Mouse (Mus musculus) limb, embryonic 15.5 days (tissue): ENCODE data around the gene Klf7. TPM values are rescaled to one million over a fixed set of nuclear protein-coding genes. Genes with fewer than 3 reads are reported as not detected.

ENCODE experiments used
- ATAC-seq: fragments of 200-750 bp; cut with Nextera tagmentation; 2 replicates; pipeline ENCODE4 v1.8.0; 2017; ENCODE audit warnings: low read depth, moderate TSS enrichment; ENCODE audit not compliant: insufficient number of reproducible peaks, low FRiP score, low TSS enrichment
- H3K27ac ChIP-seq: fragments of 300-500 bp; sonication (generic); 2 replicates; pipeline ENCODE4 v1.5.1; 2015; ENCODE audit warnings: moderate library complexity, mild to moderate bottlenecking, inconsistent platforms
- H3K27me3 ChIP-seq: fragments of 300-500 bp; sonication (generic); 2 replicates; pipeline ENCODE4 v1.6.1; 2015; ENCODE audit warnings: inconsistent platforms
- H3K36me3 ChIP-seq: fragments of 300-500 bp; sonication (generic); 2 replicates; pipeline ENCODE4 v1.6.1; 2015; ENCODE audit warnings: inconsistent platforms
- H3K4me1 ChIP-seq: fragments of 300-500 bp; sonication (generic); 2 replicates; pipeline ENCODE4 v1.6.1; 2015; ENCODE audit warnings: inconsistent platforms
- H3K4me2 ChIP-seq: fragments of 300-500 bp; sonication (generic); 2 replicates; pipeline ENCODE4 v1.6.1; 2015; ENCODE audit warnings: mild to moderate bottlenecking, inconsistent platforms
- H3K4me3 ChIP-seq: fragments of 300-500 bp; sonication (generic); 2 replicates; pipeline ENCODE4 v1.5.1; 2015; ENCODE audit warnings: mild to moderate bottlenecking, inconsistent platforms
- H3K9ac ChIP-seq: fragments of 300-500 bp; sonication (generic); 2 replicates; pipeline ENCODE4 v1.6.1; 2015; ENCODE audit warnings: inconsistent platforms
- H3K9me3 ChIP-seq: fragments of 300-500 bp; sonication (generic); 2 replicates; pipeline ENCODE4 v1.6.1; 2016; ENCODE audit warnings: inconsistent platforms
- WGBS: fragments of 180-500 bp; shearing (Covaris S2); methylation state at CpG from one replicate; pipeline ENCODE4 v1.1.7; 2015; 5-methylcytosine and 5-hydroxymethylcytosine counted together
- polyA plus RNA-seq: library from polyadenylated mRNA; unstranded; fragments of >200 nt; fragmentation: Nextera tagmentation; extraction: Ambion mirVana; gene quantifications from 2 replicates; pipeline ENCODE4 v1.2.1, GENCODE M21; 2015

The Klf7 gene
- 22.5 and 27.5 TPM in 2 replicates for polyA plus RNA-seq

GRCm38 (mm10) chr1:64121559-64122465 lies at the start of gene Klf7:
Gene Klf7 (minus strand): TSS chr1:64122282.
- ATAC-seq, result peak; percentile 98

GRCm38 (mm10) chr1:64164526-64165062 lies 42.5 kb upstream of the Klf7 start:
- WGBS, result 26% methylated on average over 5 of the region's 5 CpGs
- no peak overlapping the region for H3K4me2 ChIP-seq
- H3K36me3 ChIP-seq, result no peaks in the 10 kb centered on the region
- H3K4me3 ChIP-seq, result no peak overlapping the region
- H3K27ac ChIP-seq, result no peak overlapping the region
- H3K4me1 ChIP-seq, result no peaks in the 10 kb centered on the region
- no peak for ATAC-seq
- H3K27me3 ChIP-seq, result no peaks in the 10 kb centered on the region
- no peak overlapping the region for H3K9ac ChIP-seq
- H3K9me3 ChIP-seq, result no peaks in the 10 kb centered on the region

More at GRCm38 (mm10) chr1:64121559-64122465, at the start of gene Klf7:
- peak within 1 kb of the TSS; percentile 100 for H3K27ac ChIP-seq
- H3K4me2 ChIP-seq, result peak within 1 kb of the TSS; percentile 63
- H3K9me3 ChIP-seq, result no peaks in the 10 kb centered on the region
- peak within 1 kb of the TSS; percentile 73 for H3K4me3 ChIP-seq
- H3K9ac ChIP-seq, result peak within 1 kb of the TSS; percentile 100
- H3K36me3 ChIP-seq, result no peaks in the 10 kb centered on the region
- under 1% methylated on average over 77 of the region's 82 CpGs for WGBS
- H3K27me3 ChIP-seq, result no peaks in the 10 kb centered on the region
- peaks cover 29% of the 10 kb centered on the region for H3K4me1 ChIP-seq

- no peaks in the 10 kb centered on the region for H3K4me1 ChIP-seq
- H3K4me3 ChIP-seq, result no peak overlapping the region
- no peak for ATAC-seq
- no peak overlapping the region for H3K9ac ChIP-seq
- H3K27me3 ChIP-seq, result no peaks in the 10 kb centered on the region
- WGBS, result 39% methylated on average over 3 of the region's 3 CpGs
- H3K27ac ChIP-seq, result no peak overlapping the region
- H3K9me3 ChIP-seq, result no peaks in the 10 kb centered on the region
- H3K36me3 ChIP-seq, result no peaks in the 10 kb centered on the region
- H3K4me2 ChIP-seq, result no peak overlapping the region
Observed at GRCm38 (mm10) chr1:64158766-64159165, 36.7 kb upstream of the Klf7 start.

GRCm38 (mm10) chr1:64149185-64149584 lies 27.1 kb upstream of the Klf7 start:
- 87% methylated on average over 3 of the region's 3 CpGs for WGBS
- Histone ChIP-seq H3K4me2 (no peak overlapping the region), H3K9ac (no peak overlapping the region), H3K4me1 (no peaks in the 10 kb centered on the region), H3K9me3 (no peaks in the 10 kb centered on the region), H3K27ac (no peak overlapping the region), H3K27me3 (no peaks in the 10 kb centered on the region), H3K36me3 (no peaks in the 10 kb centered on the region), H3K4me3 (no peak overlapping the region)
- no peak for ATAC-seq

- Histone ChIP-seq H3K9ac (no peak overlapping the region), H3K4me3 (no peak overlapping the region), H3K4me1 (no peaks in the 10 kb centered on the region), H3K27me3 (no peaks in the 10 kb centered on the region), H3K4me2 (no peak overlapping the region), H3K27ac (no peak overlapping the region), H3K9me3 (no peaks in the 10 kb centered on the region), H3K36me3 (no peaks in the 10 kb centered on the region)
- no peak for ATAC-seq
- WGBS, result 43% methylated on average over 6 of the region's 6 CpGs
Observed at GRCm38 (mm10) chr1:64142691-64143445, 20.8 kb upstream of the Klf7 start.

GRCm38 (mm10) chr1:64134439-64134838 lies 12.4 kb upstream of the Klf7 start:
- Histone ChIP-seq H3K9me3 (no peaks in the 10 kb centered on the region), H3K27ac (no peak overlapping the region), H3K27me3 (no peaks in the 10 kb centered on the region), H3K4me1 (no peaks in the 10 kb centered on the region), H3K4me3 (no peak overlapping the region), H3K9ac (no peak overlapping the region), H3K36me3 (no peaks in the 10 kb centered on the region), H3K4me2 (no peak overlapping the region)
- ATAC-seq, result no peak
- 56% methylated on average over 1 of the region's 1 CpGs for WGBS

GRCm38 (mm10) chr1:64126822-64127221 lies 4.7 kb upstream of the Klf7 start:
- Histone ChIP-seq H3K9me3 (no peaks in the 10 kb centered on the region), H3K4me1 (no peaks in the 10 kb centered on the region), H3K9ac (no peak overlapping the region), H3K27ac (no peak overlapping the region), H3K36me3 (no peaks in the 10 kb centered on the region), H3K4me3 (no peak overlapping the region), H3K27me3 (no peaks in the 10 kb centered on the region), H3K4me2 (no peak overlapping the region)
- ATAC-seq, result no peak
- WGBS, result 68% methylated on average over 2 of the region's 2 CpGs

- H3K9ac ChIP-seq, result peak overlapping the region; percentile 100; the same call in 1 of the 2 replicates
- no peaks in the 10 kb centered on the region for H3K36me3 ChIP-seq
- peak overlapping the region; percentile 63 for H3K4me2 ChIP-seq
- 22% methylated on average over 9 of the region's 9 CpGs for WGBS
- H3K27me3 ChIP-seq, result no peaks in the 10 kb centered on the region
- H3K27ac ChIP-seq, result peak overlapping the region; percentile 100
- peak overlapping the region; percentile 73 for H3K4me3 ChIP-seq
- no peaks in the 10 kb centered on the region for H3K9me3 ChIP-seq
- ATAC-seq, result no peak
- peaks cover 24% of the 10 kb centered on the region for H3K4me1 ChIP-seq
Observed at GRCm38 (mm10) chr1:64122466-64122830, 366 bp upstream of the Klf7 start.

- H3K27ac ChIP-seq, result peak overlapping the region; percentile 100
- H3K9me3 ChIP-seq, result no peaks in the 10 kb centered on the region
- peak overlapping the region; percentile 56 for H3K9ac ChIP-seq
- H3K4me3 ChIP-seq, result peak overlapping the region; percentile 73
- H3K4me1 ChIP-seq, result peaks cover 31% of the 10 kb centered on the region
- H3K4me2 ChIP-seq, result peak overlapping the region; percentile 63
- peak; percentile 57 for ATAC-seq
- under 1% methylated on average over 25 of the region's 25 CpGs for WGBS
- no peaks in the 10 kb centered on the region for H3K27me3 ChIP-seq
- no peaks in the 10 kb centered on the region for H3K36me3 ChIP-seq
Observed at GRCm38 (mm10) chr1:64120811-64121515, 1.1 kb downstream of the Klf7 start.

- Histone ChIP-seq H3K9me3 (no peaks in the 10 kb centered on the region), H3K4me2 (peak overlapping the region; percentile 63), H3K9ac (peak overlapping the region; percentile 56), H3K27ac (peak overlapping the region; percentile 100), H3K36me3 (no peaks in the 10 kb centered on the region), H3K4me3 (peak overlapping the region; percentile 73), H3K4me1 (peaks cover 31% of the 10 kb centered on the region), H3K27me3 (no peaks in the 10 kb centered on the region)
- WGBS, result under 1% methylated on average over 13 of the region's 13 CpGs
- no peak for ATAC-seq
Observed at GRCm38 (mm10) chr1:64120421-64120810, 1.7 kb downstream of the Klf7 start.

GRCm38 (mm10) chr1:64119851-64120250 lies 2.2 kb downstream of the Klf7 start:
- no peaks in the 10 kb centered on the region for H3K27me3 ChIP-seq
- peak overlapping the region; percentile 56 for H3K9ac ChIP-seq
- H3K36me3 ChIP-seq, result no peaks in the 10 kb centered on the region
- H3K4me2 ChIP-seq, result peak overlapping the region; percentile 63
- peak overlapping the region; percentile 100 for H3K27ac ChIP-seq
- peaks cover 31% of the 10 kb centered on the region for H3K4me1 ChIP-seq
- no peaks in the 10 kb centered on the region for H3K9me3 ChIP-seq
- no peak for ATAC-seq
- WGBS, result 5% methylated on average over 8 of the region's 8 CpGs
- peak overlapping the region; percentile 73 for H3K4me3 ChIP-seq
